Mouse (Mus musculus): ENCODE results near the gene Smg8. TPM values are rescaled to one million over a fixed set of nuclear protein-coding genes. Genes with fewer than 3 reads are reported as not detected.

Gene Smg8
- polyA plus RNA-seq (2016; fragmentation: Nextera tagmentation; extraction: Ambion mirVana), result 25.7 and 26.1 TPM in 2 replicates

- WGBS, result under 1% methylated on average over 42 of the region's 43 CpGs
- H3K27me3 ChIP-seq, result no peaks in the 10 kb centered on the region
- H3K9ac ChIP-seq, result peak within 1 kb of the TSS; percentile 94
- H3K4me3 ChIP-seq, result peak within 1 kb of the TSS; percentile 94
- 0 out of 2 replicates have a peak, but pooled peaks have one; percentile 74 for ATAC-seq (ENCODE audit: insufficient number of reproducible peaks, insufficient read depth, low FRiP score, low TSS enrichment)
- H3K27ac ChIP-seq, result peak within 1 kb of the TSS; percentile 74
- peaks cover 24% of the 10 kb centered on the region for H3K4me1 ChIP-seq
- peak within 1 kb of the TSS; percentile 97 for H3K4me2 ChIP-seq (replicated peaks)
- H3K36me3 ChIP-seq, result peaks cover 38% of the 10 kb centered on the region
- H3K9me3 ChIP-seq, result no peaks in the 10 kb centered on the region
Observed at GRCm38 (mm10) chr11:87086290-87086984, at the start of gene Smg8. Gene Smg8 (minus strand): TSS chr11:87086774.

GRCm38 (mm10) chr11:87136233-87136632 lies 49.7 kb upstream of the Smg8 start:
- Histone ChIP-seq H3K9me3 (no peaks in the 10 kb centered on the region), H3K4me1 (no peaks in the 10 kb centered on the region), H3K27me3 (no peaks in the 10 kb centered on the region), H3K4me3 (no peak overlapping the region), H3K9ac (no peak overlapping the region), H3K36me3 (no peaks in the 10 kb centered on the region), H3K4me2 (replicated peaks) (no peak overlapping the region), H3K27ac (no peak overlapping the region)
- no peak for ATAC-seq (ENCODE audit: insufficient number of reproducible peaks, insufficient read depth, low FRiP score, low TSS enrichment)
- 72% methylated on average over 4 of the region's 4 CpGs for WGBS

- Histone ChIP-seq H3K4me3 (peak within 1 kb of the TSS; percentile 84), H3K9ac (peak within 1 kb of the TSS; percentile 82), H3K27me3 (no peaks in the 10 kb centered on the region), H3K4me2 (replicated peaks) (peak within 1 kb of the TSS; percentile 75), H3K4me1 (peaks cover 19% of the 10 kb centered on the region), H3K27ac (peak within 1 kb of the TSS; percentile 92), H3K36me3 (peaks cover 26% of the 10 kb centered on the region), H3K9me3 (no peaks in the 10 kb centered on the region)
- WGBS, result 1% methylated on average over 91 of the region's 105 CpGs
- peak; percentile 88 for ATAC-seq (ENCODE audit: insufficient number of reproducible peaks, insufficient read depth, low FRiP score, low TSS enrichment)
Observed at GRCm38 (mm10) chr11:87126824-87127816, 40.5 kb upstream of the Smg8 start, which contains the start of gene Trim37. Gene Trim37 (plus strand): TSS chr11:87127077.

GRCm38 (mm10) chr11:87126281-87126823 lies 39.8 kb upstream of the Smg8 start:
- no peaks in the 10 kb centered on the region for H3K27me3 ChIP-seq
- no peaks in the 10 kb centered on the region for H3K9me3 ChIP-seq
- peak overlapping the region; percentile 92 for H3K27ac ChIP-seq
- H3K4me2 ChIP-seq (replicated peaks), result peak overlapping the region; percentile 75
- peak overlapping the region; percentile 84 for H3K4me3 ChIP-seq
- H3K36me3 ChIP-seq, result peaks cover 31% of the 10 kb centered on the region
- peaks cover 19% of the 10 kb centered on the region for H3K4me1 ChIP-seq
- ATAC-seq (ENCODE audit: insufficient number of reproducible peaks, insufficient read depth, low FRiP score, low TSS enrichment), result no peak
- WGBS, result 2% methylated on average over 12 of the region's 12 CpGs
- H3K9ac ChIP-seq, result peak overlapping the region; percentile 32

- H3K36me3 ChIP-seq, result peaks cover 39% of the 10 kb centered on the region
- H3K4me1 ChIP-seq, result peaks cover 19% of the 10 kb centered on the region
- H3K9ac ChIP-seq, result 0 out of 2 replicates have a peak overlapping the region, but pooled peaks have one; percentile 32
- peak overlapping the region; percentile 92; the same call in 1 of the 2 replicates for H3K27ac ChIP-seq
- peak overlapping the region; percentile 75 for H3K4me2 ChIP-seq (replicated peaks)
- no peaks in the 10 kb centered on the region for H3K27me3 ChIP-seq
- 59% methylated on average over 4 of the region's 4 CpGs for WGBS
- H3K4me3 ChIP-seq, result peak overlapping the region; percentile 84
- no peak for ATAC-seq (ENCODE audit: insufficient number of reproducible peaks, insufficient read depth, low FRiP score, low TSS enrichment)
- H3K9me3 ChIP-seq, result no peaks in the 10 kb centered on the region
Observed at GRCm38 (mm10) chr11:87125562-87125961, 39.0 kb upstream of the Smg8 start.

- no peaks in the 10 kb centered on the region for H3K27me3 ChIP-seq
- H3K9me3 ChIP-seq, result no peaks in the 10 kb centered on the region
- no peak for ATAC-seq (ENCODE audit: insufficient number of reproducible peaks, insufficient read depth, low FRiP score, low TSS enrichment)
- H3K4me3 ChIP-seq, result no peak overlapping the region
- H3K36me3 ChIP-seq, result peaks cover 65% of the 10 kb centered on the region
- H3K4me1 ChIP-seq, result peaks cover 6% of the 10 kb centered on the region; the same call in 1 of the 2 replicates
- no peak overlapping the region for H3K4me2 ChIP-seq (replicated peaks)
- H3K27ac ChIP-seq, result no peak overlapping the region
- WGBS, result 85% methylated on average over 8 of the region's 8 CpGs
- no peak overlapping the region for H3K9ac ChIP-seq
Observed at GRCm38 (mm10) chr11:87121864-87122263, 35.3 kb upstream of the Smg8 start.

GRCm38 (mm10) chr11:87110172-87110909 lies 23.8 kb upstream of the Smg8 start:
- H3K4me3 ChIP-seq, result peak overlapping the region; percentile 95
- peak overlapping the region; percentile 59 for H3K4me2 ChIP-seq (replicated peaks)
- 5% methylated on average over 9 of the region's 9 CpGs for WGBS
- H3K9me3 ChIP-seq, result no peaks in the 10 kb centered on the region
- no peak for ATAC-seq (ENCODE audit: insufficient number of reproducible peaks, insufficient read depth, low FRiP score, low TSS enrichment)
- H3K4me1 ChIP-seq, result peaks cover 32% of the 10 kb centered on the region
- H3K27ac ChIP-seq, result peak overlapping the region; percentile 98
- peak overlapping the region; percentile 99 for H3K9ac ChIP-seq
- H3K36me3 ChIP-seq, result peaks cover 34% of the 10 kb centered on the region
- no peaks in the 10 kb centered on the region for H3K27me3 ChIP-seq

- H3K4me3 ChIP-seq, result peak overlapping the region; percentile 95
- peak overlapping the region; percentile 59 for H3K4me2 ChIP-seq (replicated peaks)
- H3K4me1 ChIP-seq, result peaks cover 32% of the 10 kb centered on the region
- H3K27ac ChIP-seq, result peak overlapping the region; percentile 98
- ATAC-seq (ENCODE audit: insufficient number of reproducible peaks, insufficient read depth, low FRiP score, low TSS enrichment), result no peak
- H3K36me3 ChIP-seq, result peaks cover 34% of the 10 kb centered on the region
- H3K9ac ChIP-seq, result peak overlapping the region; percentile 99
- 0% methylated on average over 42 of the region's 42 CpGs for WGBS
- H3K9me3 ChIP-seq, result no peaks in the 10 kb centered on the region
- no peaks in the 10 kb centered on the region for H3K27me3 ChIP-seq
Observed at GRCm38 (mm10) chr11:87109519-87110171, 23.1 kb upstream of the Smg8 start.

- H3K9me3 ChIP-seq, result no peaks in the 10 kb centered on the region
- H3K4me3 ChIP-seq, result peak within 1 kb of the TSS; percentile 95
- peak within 1 kb of the TSS; percentile 98 for H3K27ac ChIP-seq
- H3K4me1 ChIP-seq, result peaks cover 31% of the 10 kb centered on the region
- peak within 1 kb of the TSS; percentile 60 for H3K4me2 ChIP-seq (replicated peaks)
- H3K27me3 ChIP-seq, result no peaks in the 10 kb centered on the region
- peak; percentile 99 for ATAC-seq (ENCODE audit: insufficient number of reproducible peaks, insufficient read depth, low FRiP score, low TSS enrichment)
- peaks cover 34% of the 10 kb centered on the region for H3K36me3 ChIP-seq
- peak within 1 kb of the TSS; percentile 99 for H3K9ac ChIP-seq
- under 1% methylated on average over 40 of the region's 40 CpGs for WGBS
Observed at GRCm38 (mm10) chr11:87108755-87109518, 22.4 kb upstream of the Smg8 start, which contains the start of gene Ska2. Gene Ska2 (plus strand): TSS chr11:87109234.

GRCm38 (mm10) chr11:87108409-87108754 lies 21.8 kb upstream of the Smg8 start, which contains the start of gene Prr11:
Gene Prr11 (minus strand): TSS chr11:87108708.
- H3K9me3 ChIP-seq, result no peaks in the 10 kb centered on the region
- H3K27me3 ChIP-seq, result no peaks in the 10 kb centered on the region
- no peak for ATAC-seq (ENCODE audit: insufficient number of reproducible peaks, insufficient read depth, low FRiP score, low TSS enrichment)
- peak within 1 kb of the TSS; percentile 98 for H3K27ac ChIP-seq
- peaks cover 34% of the 10 kb centered on the region for H3K36me3 ChIP-seq
- peak within 1 kb of the TSS; percentile 95 for H3K4me3 ChIP-seq
- WGBS, result 0% methylated on average over 14 of the region's 14 CpGs
- H3K9ac ChIP-seq, result peak within 1 kb of the TSS; percentile 99
- peak within 1 kb of the TSS; percentile 60 for H3K4me2 ChIP-seq (replicated peaks)
- peaks cover 25% of the 10 kb centered on the region for H3K4me1 ChIP-seq

Data from embryonic facial prominence, embryonic 12.5 days (tissue).